Mouse (Mus musculus): ENCODE data around the gene Vmn2r14. TPM values are rescaled to one million over a fixed set of nuclear protein-coding genes. Genes with fewer than 3 reads are reported as not detected.
"Not testable (repeated sequence)": the region's sequence is repeated elsewhere in the genome, so short reads cannot be mapped to it uniquely, and the experiment has no call there.

Gene Vmn2r14
- not detected in 2 replicates for polyA plus RNA-seq (2016; fragmentation: Nextera tagmentation; extraction: Ambion mirVana)

DNA sequence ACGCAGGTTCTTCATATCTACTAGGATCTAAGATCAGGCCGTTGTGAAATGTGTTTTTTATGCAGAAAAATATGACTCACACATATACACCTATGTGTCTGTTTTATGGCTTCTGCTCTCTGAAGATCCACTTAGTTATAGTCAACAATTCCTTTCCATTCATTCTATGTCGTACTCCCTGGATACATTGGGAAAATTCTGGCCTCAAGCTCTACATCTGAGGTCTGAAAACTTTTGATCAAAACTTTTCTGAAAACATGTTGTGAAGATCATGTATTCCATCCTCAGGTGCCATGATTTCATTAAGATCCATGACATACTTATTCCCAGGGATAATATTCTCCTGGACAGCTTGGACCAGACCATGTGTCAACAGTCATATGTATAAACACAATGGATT lies at the start of gene Vmn2r14:
Gene Vmn2r14, minus strand, starts transcription at position 101 of the 400 bp plus-strand sequence.
- no peak within 1 kb of the TSS for H3K9ac ChIP-seq
- H3K27me3 ChIP-seq: no peaks in the 10 kb centered on the region
- no peak within 1 kb of the TSS for H3K27ac ChIP-seq
- H3K9me3 ChIP-seq: peaks cover 6% of the 10 kb centered on the region; the same call in 1 of the 2 replicates
- WGBS: 72% methylated on average over 3 of the region's 3 CpGs
- ATAC-seq (ENCODE audit: low FRiP score): no peak
- no peak within 1 kb of the TSS for H3K4me2 ChIP-seq
- H3K36me3 ChIP-seq (replicated peaks): no peaks in the 10 kb centered on the region
- H3K4me1 ChIP-seq: no peaks in the 10 kb centered on the region
- no peak within 1 kb of the TSS for H3K4me3 ChIP-seq (replicated peaks)

DNA sequence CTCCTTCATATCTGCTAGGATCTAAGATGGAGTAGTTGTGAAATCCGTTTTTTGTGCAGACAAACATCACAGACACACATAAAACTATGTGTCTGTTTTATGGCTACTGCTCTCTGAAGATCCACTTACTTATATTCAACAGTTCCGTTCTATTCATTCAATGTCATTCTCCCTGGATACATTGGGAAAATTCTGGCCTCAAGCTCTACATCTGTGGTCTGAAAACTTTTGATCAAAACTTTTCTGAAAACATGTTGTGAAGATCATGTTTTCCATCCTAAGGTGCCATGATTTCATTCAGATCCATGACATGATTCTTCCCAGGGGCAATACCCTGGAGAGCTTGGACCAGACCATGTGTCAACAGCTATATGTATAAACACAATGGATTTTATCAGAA lies 32.4 kb downstream of the Vmn2r14 start, which contains the start of gene Vmn2r13:
Gene Vmn2r13, minus strand, starts transcription at position 101 of the 400 bp plus-strand sequence.
- 62% methylated on average over 2 of the region's 2 CpGs for WGBS
- H3K9ac ChIP-seq; H3K4me2 ChIP-seq; ATAC-seq (ENCODE audit: low FRiP score); H3K4me3 ChIP-seq (replicated peaks); H3K27me3 ChIP-seq; H3K4me1 ChIP-seq; H3K36me3 ChIP-seq (replicated peaks); H3K27ac ChIP-seq: not testable (repeated sequence)
- peaks cover 16% of the 10 kb centered on the region; the same call in 1 of the 2 replicates for H3K9me3 ChIP-seq

DNA sequence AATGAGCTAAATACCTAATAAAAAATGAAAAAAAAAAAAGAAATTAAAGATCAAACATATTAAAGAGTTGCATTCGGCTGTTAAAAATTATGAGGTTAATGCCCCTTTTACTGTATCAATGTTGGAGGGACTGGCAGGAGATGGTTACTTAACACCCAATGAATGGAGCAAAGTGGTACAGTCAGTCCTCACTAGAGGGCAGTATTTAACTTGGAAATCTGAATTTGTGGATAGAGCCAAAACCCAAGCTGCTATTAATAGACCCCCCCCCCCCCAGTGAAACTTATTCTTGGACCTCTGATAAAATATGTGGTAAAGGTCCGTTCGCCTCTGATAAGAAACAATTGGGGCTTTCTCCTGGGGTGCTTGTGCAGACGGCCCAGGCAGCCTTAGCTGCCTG lies 57.7 kb downstream of the Vmn2r14 start:
- not testable (repeated sequence) for H3K9ac ChIP-seq; H3K4me3 ChIP-seq (replicated peaks); ATAC-seq (ENCODE audit: low FRiP score); H3K36me3 ChIP-seq (replicated peaks); H3K27ac ChIP-seq; H3K4me2 ChIP-seq; H3K4me1 ChIP-seq; H3K27me3 ChIP-seq
- WGBS: 88% methylated on average over 4 of the region's 4 CpGs
- peaks cover 21% of the 10 kb centered on the region for H3K9me3 ChIP-seq

Other genes starting within 250 kb of the Vmn2r14 start
- not detected in 2 replicates for gene Vmn2r10, start 218.2 kb downstream of the Vmn2r14 start, polyA plus RNA-seq (2016; fragmentation: Nextera tagmentation; extraction: Ambion mirVana)
- gene Vmn2r11, start 165.1 kb downstream of the Vmn2r14 start, polyA plus RNA-seq (2016; fragmentation: Nextera tagmentation; extraction: Ambion mirVana): not detected in 2 replicates
- gene Vmn2r12, start 126.8 kb downstream of the Vmn2r14 start, polyA plus RNA-seq (2016; fragmentation: Nextera tagmentation; extraction: Ambion mirVana): not detected in 2 replicates
- gene Vmn2r13, start 32.5 kb downstream of the Vmn2r14 start, polyA plus RNA-seq (2016; fragmentation: Nextera tagmentation; extraction: Ambion mirVana): not detected in 2 replicates
- gene Vmn2r15, start 72.9 kb upstream of the Vmn2r14 start, polyA plus RNA-seq (2016; fragmentation: Nextera tagmentation; extraction: Ambion mirVana): not detected in 2 replicates
- not detected in 2 replicates for gene Vmn2r16, start 105.5 kb upstream of the Vmn2r14 start, polyA plus RNA-seq (2016; fragmentation: Nextera tagmentation; extraction: Ambion mirVana)
- gene Vmn2r17, start 195.0 kb upstream of the Vmn2r14 start, polyA plus RNA-seq (2016; fragmentation: Nextera tagmentation; extraction: Ambion mirVana): not detected in 2 replicates

Measured in forebrain, embryonic 12.5 days (tissue).